Mouse (Mus musculus): ENCODE measurements around the gene Ptprg.

DNA sequence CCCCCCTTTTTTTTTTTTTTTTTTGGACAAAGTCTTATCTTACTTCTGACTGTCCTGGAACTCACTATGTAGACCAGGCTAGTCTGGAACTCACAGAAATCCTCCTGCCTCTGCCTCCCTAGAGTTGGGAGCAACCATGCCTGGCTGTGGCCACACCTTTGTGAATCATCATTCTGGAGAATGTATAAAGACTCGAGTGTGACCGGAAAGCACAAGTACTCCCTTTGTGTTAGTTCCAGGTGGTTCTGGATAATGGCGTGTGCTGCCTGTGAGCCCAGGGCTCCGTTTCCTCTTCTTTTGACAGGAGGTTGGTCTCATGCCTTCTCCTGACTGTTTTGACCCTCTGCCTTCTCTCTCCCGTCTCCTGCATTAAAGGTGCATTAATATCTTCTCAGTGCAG lies 41.0 kb downstream of the Ptprg start:
- TF ChIP-seq CTCF (IDR thresholded peaks at IDR 0.05; ENCODE audit: borderline replicate concordance, insufficient read depth, low read length), result no peak
- no peak for TF ChIP-seq POLR2A (IDR thresholded peaks at IDR 0.05; ENCODE audit: low read depth, low read length)

Data from embryonic fibroblast, embryonic 13.5 days (primary cell).